Mouse (Mus musculus) stomach, postnatal 0 days (tissue): Measurements from ENCODE around the gene Rab6a. TPM values are rescaled to one million over a fixed set of nuclear protein-coding genes. Genes with fewer than 3 reads are reported as not detected.

Source experiments
- ATAC-seq: fragments of 200-750 bp; cut with Nextera tagmentation; 2 replicates; pipeline ENCODE4 v1.8.0; 2017; ENCODE audit not compliant: low FRiP score, low TSS enrichment
- DNase-seq: peaks from one replicate; pipeline ENCODE4 v3.0.0-alpha.2; 2016; ENCODE audit warnings: low spot score
- H3K27ac ChIP-seq: fragments of 300-500 bp; sonication (generic); replicated peaks from 2 replicates; pipeline ENCODE4 v1.5.1; 2014; ENCODE audit warnings: mild to moderate bottlenecking, control low read depth
- H3K27me3 ChIP-seq: fragments of 300-500 bp; sonication (generic); 2 replicates; pipeline ENCODE4 v1.6.1; 2014; ENCODE audit warnings: low read length; ENCODE audit not compliant: control insufficient read depth, insufficient read depth
- H3K36me3 ChIP-seq: fragments of 300-500 bp; sonication (generic); 2 replicates; pipeline ENCODE4 v1.6.1; 2014; ENCODE audit warnings: low read length, mixed read lengths; ENCODE audit not compliant: control insufficient read depth, insufficient read depth
- H3K4me1 ChIP-seq: fragments of 300-500 bp; sonication (generic); replicated peaks from 2 replicates; pipeline ENCODE4 v1.6.1; 2014; ENCODE audit warnings: antibody characterized with exemption; ENCODE audit not compliant: control insufficient read depth, insufficient read depth
- H3K4me2 ChIP-seq: fragments of 300-500 bp; sonication (generic); replicated peaks from 2 replicates; pipeline ENCODE4 v1.6.1; 2014; ENCODE audit warnings: low read depth, mild to moderate bottlenecking, control low read depth, moderate library complexity
- H3K4me3 ChIP-seq: fragments of 300-500 bp; sonication (generic); 2 replicates; pipeline ENCODE4 v1.5.1; 2014; ENCODE audit warnings: low read depth, low read length, control low read depth
- H3K9ac ChIP-seq: fragments of 300-500 bp; sonication (generic); 2 replicates; pipeline ENCODE4 v1.6.1; 2014; ENCODE audit warnings: mild to moderate bottlenecking, low read length, control low read depth, mixed read lengths
- H3K9me3 ChIP-seq: fragments of 300-500 bp; sonication (generic); 2 replicates; pipeline ENCODE4 v1.6.1; 2016; ENCODE audit warnings: low read length; ENCODE audit not compliant: control insufficient read depth
- CTCF ChIP-seq: IDR thresholded peaks from 2 replicates; pipeline ENCODE4 v1.5.1; 2016; ENCODE audit warnings: antibody characterized with exemption, low read depth, mild to moderate bottlenecking, moderate library complexity
- EP300 ChIP-seq: optimal IDR thresholded peaks from 2 replicates; pipeline ENCODE3; 2016; ENCODE audit warnings: antibody characterized with exemption
- WGBS: fragments of 180-500 bp; shearing (Covaris S2); extraction: QIAGEN DNeasy Blood & Tissue Kit; methylation state at CpG from one replicate; pipeline ENCODE4 v1.1.7; 2014; 5-methylcytosine and 5-hydroxymethylcytosine counted together
- polyA plus RNA-seq: library from polyadenylated mRNA; unstranded; fragments of >200 nt; fragmentation: Nextera tagmentation; extraction: Ambion mirVana; gene quantifications from 2 replicates; pipeline ENCODE4 v1.2.1, GENCODE M21; 2015

Rab6a gene
- polyA plus RNA-seq, 1 experiment from 2014 or later: 76.3 TPM

DNA sequence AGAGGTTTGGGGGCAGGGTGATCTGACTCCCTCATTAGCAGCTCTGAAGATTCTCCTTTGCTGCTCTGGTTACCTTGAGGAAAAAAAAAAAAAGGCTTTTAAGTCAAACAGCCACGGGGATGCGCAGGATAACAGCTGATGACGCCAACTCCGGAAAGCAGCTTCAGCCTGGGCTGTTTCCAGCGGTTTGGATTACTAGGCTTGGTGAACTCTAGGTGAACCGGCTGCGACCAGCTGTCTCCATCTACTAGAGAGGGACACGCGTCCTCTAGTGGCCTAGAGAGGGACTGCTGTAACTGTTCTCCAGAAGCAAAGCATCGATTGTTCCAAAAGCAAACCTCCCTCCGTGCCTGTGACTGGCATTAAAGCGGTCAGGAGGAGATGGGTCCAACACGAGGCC, 56.0 kb downstream of the Rab6a start:
- H3K27me3 ChIP-seq: no peaks in the 10 kb centered on the region
- H3K36me3 ChIP-seq: no peaks in the 10 kb centered on the region
- no peak overlapping the region for H3K4me3 ChIP-seq
- no peak overlapping the region for H3K27ac ChIP-seq
- TF ChIP-seq CTCF: peak; percentile 98
- TF ChIP-seq EP300: no peak
- DNase-seq (peak; percentile 91), ATAC-seq (peak; percentile 92)
- H3K4me1 ChIP-seq: no peaks in the 10 kb centered on the region
- no peak overlapping the region for H3K9ac ChIP-seq
- H3K9me3 ChIP-seq: no peaks in the 10 kb centered on the region
- 0 out of 2 replicates have a peak overlapping the region, but pooled peaks have one; percentile 0 for H3K4me2 ChIP-seq
- 2% methylated on average over 13 of the region's 13 CpGs for WGBS

DNA sequence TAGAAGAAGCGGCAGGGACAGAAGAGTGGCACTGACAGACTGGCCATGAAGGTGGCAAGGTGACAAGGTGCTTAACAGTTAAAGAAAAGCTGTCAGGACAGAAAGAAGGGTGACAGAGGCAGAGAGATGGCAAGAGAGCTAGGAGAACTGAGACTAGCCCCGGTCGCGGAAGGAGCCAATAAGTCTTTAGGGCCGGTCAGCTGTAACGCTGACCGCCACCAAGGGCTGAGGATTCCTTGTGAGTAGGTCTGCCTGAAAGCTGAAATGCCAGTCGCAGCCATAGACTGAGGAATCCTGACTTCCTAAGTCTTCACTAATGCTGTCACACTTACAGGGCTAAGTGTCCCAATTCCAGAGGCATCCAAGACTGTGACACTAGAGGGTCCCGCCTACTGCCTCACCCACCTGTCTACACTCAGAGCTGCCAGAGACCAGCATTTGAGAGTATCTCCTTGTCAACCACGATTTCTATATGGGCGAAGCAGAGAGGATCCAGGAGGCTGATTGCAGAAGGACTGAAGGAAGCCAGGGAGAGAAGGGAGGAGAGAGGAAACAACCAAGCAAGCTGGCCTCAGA, 56.6 kb downstream of the Rab6a start:
- Histone ChIP-seq H3K36me3 (no peaks in the 10 kb centered on the region), H3K4me1 (no peaks in the 10 kb centered on the region), H3K9ac (no peak overlapping the region), H3K27me3 (no peaks in the 10 kb centered on the region), H3K4me2 (no peak overlapping the region), H3K4me3 (no peak overlapping the region), H3K27ac (no peak overlapping the region), H3K9me3 (no peaks in the 10 kb centered on the region)
- WGBS: 60% methylated on average over 11 of the region's 11 CpGs
- ATAC-seq (no peak), DNase-seq (no peak)
- no peak for TF ChIP-seq EP300
- TF ChIP-seq CTCF: no peak

GRCm38 (mm10) chr7:100670646-100671045, 63.4 kb downstream of the Rab6a start:
- H3K9ac ChIP-seq: no peak overlapping the region
- DNase-seq: no peak
- H3K4me3 ChIP-seq: no peak overlapping the region
- no peak overlapping the region for H3K27ac ChIP-seq
- H3K4me2 ChIP-seq: no peak overlapping the region
- ATAC-seq: no peak
- WGBS: 84% methylated on average over 5 of the region's 5 CpGs
- no peaks in the 10 kb centered on the region for H3K9me3 ChIP-seq
- no peaks in the 10 kb centered on the region for H3K27me3 ChIP-seq
- H3K4me1 ChIP-seq: no peaks in the 10 kb centered on the region
- TF ChIP-seq CTCF (no peak), EP300 (no peak)
- no peaks in the 10 kb centered on the region for H3K36me3 ChIP-seq

GRCm38 (mm10) chr7:100673452-100673851, 66.2 kb downstream of the Rab6a start:
- Histone ChIP-seq H3K36me3 (no peaks in the 10 kb centered on the region), H3K9me3 (no peaks in the 10 kb centered on the region), H3K4me1 (no peaks in the 10 kb centered on the region), H3K27ac (no peak overlapping the region), H3K27me3 (no peaks in the 10 kb centered on the region), H3K4me3 (no peak overlapping the region), H3K9ac (no peak overlapping the region), H3K4me2 (no peak overlapping the region)
- ATAC-seq (no peak), DNase-seq (no peak)
- WGBS: 76% methylated on average over 7 of the region's 7 CpGs
- no peak for TF ChIP-seq EP300
- TF ChIP-seq CTCF: no peak

DNA sequence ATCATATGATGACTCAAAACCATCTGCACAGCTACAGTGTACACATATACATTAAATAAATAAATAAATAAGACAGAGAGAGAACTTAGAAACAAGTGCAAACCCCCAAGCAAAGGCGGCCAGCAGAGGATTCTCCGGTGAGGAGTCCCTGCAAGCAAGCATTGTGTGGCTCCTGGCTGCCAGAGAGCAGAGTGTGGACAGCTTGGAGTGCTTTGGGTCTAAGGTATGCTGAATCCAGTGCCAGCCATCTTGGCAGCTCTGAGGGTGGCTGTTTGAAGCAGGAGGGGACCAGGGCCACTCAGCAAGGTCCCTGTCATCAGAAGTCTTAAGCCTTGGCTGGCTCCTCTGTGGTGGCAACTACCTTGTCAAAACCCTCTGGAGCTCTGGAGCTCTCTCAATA, 67.7 kb downstream of the Rab6a start:
- H3K27me3 ChIP-seq: no peaks in the 10 kb centered on the region
- ATAC-seq (no peak), DNase-seq (no peak)
- no peak overlapping the region for H3K4me2 ChIP-seq
- no peaks in the 10 kb centered on the region for H3K36me3 ChIP-seq
- no peak overlapping the region for H3K27ac ChIP-seq
- H3K4me1 ChIP-seq: no peaks in the 10 kb centered on the region
- H3K9me3 ChIP-seq: no peaks in the 10 kb centered on the region
- H3K4me3 ChIP-seq: no peak overlapping the region
- no peak overlapping the region for H3K9ac ChIP-seq
- TF ChIP-seq CTCF (no peak), EP300 (no peak)
- WGBS: 86% methylated on average over 2 of the region's 2 CpGs

- Histone ChIP-seq H3K36me3 (no peaks in the 10 kb centered on the region), H3K9me3 (no peaks in the 10 kb centered on the region), H3K27me3 (no peaks in the 10 kb centered on the region), H3K4me2 (no peak overlapping the region), H3K4me1 (no peaks in the 10 kb centered on the region), H3K4me3 (no peak overlapping the region), H3K27ac (no peak overlapping the region), H3K9ac (no peak overlapping the region)
- DNase-seq: no peak
- TF ChIP-seq EP300: no peak
- no peak for TF ChIP-seq CTCF
- 58% methylated on average over 5 of the region's 5 CpGs for WGBS
- no peak for ATAC-seq
Measured at GRCm38 (mm10) chr7:100678052-100678451, 70.8 kb downstream of the Rab6a start.
